Mouse (Mus musculus): ENCODE measurements around the gene Slc27a1. TPM values are rescaled to one million over a fixed set of nuclear protein-coding genes. Genes with fewer than 3 reads are reported as not detected.

Gene Slc27a1
- total RNA-seq (2023): 10 to 100 TPM; 10.2 to 10.8 TPM

DNA sequence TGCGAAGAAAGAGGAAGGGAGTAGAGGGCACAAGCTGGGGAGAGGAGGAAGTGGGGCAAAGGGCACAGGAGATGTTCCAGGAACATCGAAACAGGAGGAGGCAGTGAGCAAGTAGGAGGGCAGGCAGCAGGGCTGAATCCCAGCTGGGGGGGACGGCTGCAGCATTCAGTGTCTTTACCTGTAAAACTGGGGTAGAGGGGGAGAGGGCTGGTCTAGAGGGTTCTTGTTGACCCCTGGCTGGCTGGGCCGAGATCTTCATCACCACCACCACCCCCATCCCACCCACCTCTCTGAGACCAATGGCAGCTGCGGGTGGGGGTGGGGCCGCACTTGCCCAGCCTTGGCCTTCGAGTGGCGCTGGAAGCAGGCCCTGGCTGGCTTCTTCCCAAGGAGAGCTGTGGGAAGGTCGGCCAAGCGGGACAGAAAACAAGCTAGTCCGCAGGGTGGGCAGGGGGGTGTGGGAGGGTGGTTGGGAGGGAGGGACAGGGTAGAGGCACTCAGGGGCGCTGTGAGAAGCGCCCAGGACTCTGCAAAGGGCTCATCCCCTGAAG lies at the start of gene Slc27a1:
TSS of gene Slc27a1 (plus strand) at position 496 of the 551 bp plus-strand sequence.

GRCm38 (mm10) chr8:71525226-71526050 lies 43.2 kb upstream of the Slc27a1 start, which contains the start of gene Ccdc194:
Ccdc194 (minus strand) TSS chr8:71525711.

GRCm38 (mm10) chr8:71537028-71537867 lies 31.4 kb upstream of the Slc27a1 start, which contains the start of gene Bst2:
Bst2 (minus strand) TSS chr8:71537456.

DNA sequence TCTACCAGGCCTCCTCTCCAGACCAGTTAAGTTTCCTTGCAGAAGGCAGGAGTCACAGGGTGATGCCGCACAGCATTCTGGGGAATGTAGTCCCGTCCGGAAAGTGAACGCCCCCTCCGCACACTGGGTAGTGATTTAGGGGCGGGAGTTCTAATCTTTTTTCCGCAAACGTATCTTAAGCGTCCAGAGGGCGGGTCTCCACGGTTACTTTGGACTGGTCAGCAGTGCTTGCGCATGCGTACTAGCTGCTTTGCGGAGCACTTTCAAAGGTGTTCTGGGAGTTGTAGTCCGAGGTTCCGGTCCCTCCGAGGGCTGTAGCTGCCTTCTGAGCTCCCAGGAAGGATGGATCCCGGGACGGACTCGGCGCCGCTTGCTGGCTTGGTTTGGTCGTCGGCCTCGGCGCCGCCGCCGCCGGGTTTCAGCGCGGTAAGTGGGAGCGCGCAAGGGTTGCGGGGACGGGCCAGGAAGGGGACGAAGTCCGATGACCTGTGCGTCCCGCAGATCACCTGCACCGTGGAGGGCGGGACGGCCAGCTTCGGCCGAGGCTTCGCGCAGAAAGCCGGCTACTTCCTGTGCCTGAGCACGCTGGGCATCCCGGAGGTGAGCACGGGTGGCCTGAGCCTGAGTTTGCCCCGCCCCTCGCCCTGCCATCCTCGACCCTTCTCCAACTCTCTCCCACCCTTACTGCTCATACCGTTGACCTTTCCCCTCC lies 25.9 kb upstream of the Slc27a1 start, which contains the start of gene Mvb12a:
TSS of gene Mvb12a (plus strand) at position 291 of the 712 bp plus-strand sequence.

DNA sequence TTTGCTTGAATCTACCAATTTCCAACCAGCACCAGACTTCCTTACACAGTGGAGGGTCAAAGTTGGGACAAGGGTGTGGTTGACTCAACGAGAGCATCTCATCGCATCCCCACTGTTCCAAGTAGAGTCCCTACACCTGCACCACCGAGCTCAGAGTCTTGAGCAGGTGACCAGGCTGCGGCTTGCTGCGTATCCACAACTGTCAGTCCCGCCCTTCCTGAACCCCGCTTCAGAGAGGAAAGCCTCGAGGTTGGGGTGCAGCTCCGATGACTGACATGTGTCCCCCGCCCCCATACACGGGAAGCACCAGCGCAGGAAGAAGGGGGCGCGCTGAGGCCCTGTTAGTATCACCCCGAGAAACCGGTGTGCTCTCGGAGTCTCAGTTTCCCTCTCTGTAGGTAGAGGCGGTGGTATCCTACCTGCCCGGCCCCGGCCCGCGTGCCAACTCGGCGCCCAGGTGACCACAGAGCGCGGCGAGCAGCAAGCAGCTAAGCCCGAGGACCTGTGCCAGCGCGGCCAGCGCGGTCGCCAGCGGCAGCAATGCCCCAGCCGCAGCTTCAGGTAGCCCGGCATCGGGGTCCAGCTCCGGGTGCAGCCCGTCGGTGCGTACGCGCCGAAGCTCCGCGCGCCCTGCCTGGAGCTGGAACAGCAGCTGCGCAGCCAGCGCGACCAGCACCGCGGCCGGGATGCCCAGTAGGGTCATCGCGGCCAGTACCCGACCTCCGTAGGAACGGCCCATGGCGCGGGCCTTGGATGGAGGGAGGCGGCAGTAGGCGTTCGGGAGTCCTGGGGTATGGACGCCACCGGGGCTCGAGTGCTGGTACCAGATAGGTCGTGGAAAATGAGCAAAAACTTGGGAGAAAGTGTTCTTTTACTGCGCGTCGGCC lies 10.4 kb upstream of the Slc27a1 start, which contains the start of gene Tmem221:
TSS of gene Tmem221 (minus strand) at position 801 of the 887 bp plus-strand sequence.

DNA sequence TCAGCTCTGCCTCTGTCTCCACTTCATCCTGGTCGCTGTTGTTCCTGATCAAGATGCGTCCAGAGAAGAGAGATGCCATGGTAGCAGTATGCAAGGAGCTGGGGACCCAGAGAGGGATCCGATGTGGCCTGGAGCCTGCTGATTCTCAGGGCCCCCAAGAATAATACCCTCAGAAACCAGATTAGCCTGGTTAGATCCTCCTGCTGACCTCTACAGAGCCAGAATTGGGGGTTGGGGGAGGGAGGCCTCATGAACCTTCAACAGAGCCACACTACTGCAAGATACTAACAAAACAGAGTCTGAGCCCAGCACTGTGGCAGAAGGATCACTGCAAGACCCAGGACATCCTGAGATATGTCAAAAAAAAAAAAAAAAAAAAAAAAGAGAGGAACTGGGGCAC lies 2.2 kb upstream of the Slc27a1 start, which contains the start of gene Nxnl1:
TSS of gene Nxnl1 (minus strand) at position 101 of the 400 bp plus-strand sequence.

GRCm38 (mm10) chr8:71591471-71592373 lies 23.0 kb downstream of the Slc27a1 start, which contains the start of gene Pgls:
Pgls (plus strand) TSS chr8:71592176.

DNA sequence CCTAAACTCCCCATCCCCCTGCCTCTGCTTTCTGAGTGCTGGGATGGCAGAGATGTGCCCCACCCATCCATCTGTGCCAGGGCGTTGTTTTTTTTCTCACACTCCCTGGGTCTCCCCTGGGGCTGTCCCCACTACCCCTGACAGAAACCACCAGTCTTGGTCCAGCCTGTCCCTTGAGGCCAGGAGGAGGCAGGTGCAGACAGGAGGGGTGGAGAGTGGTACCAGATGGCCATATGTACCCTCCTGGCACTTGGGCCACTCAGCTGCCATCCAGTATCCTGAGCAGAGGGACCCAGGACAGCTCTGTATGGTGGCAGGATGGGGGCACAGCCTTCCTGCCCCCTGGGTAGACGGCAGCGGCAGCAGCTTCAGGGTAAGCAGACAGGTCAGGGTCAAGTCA lies 28.8 kb downstream of the Slc27a1 start, which contains the start of gene Fam129c:
TSS of gene Fam129c (plus strand) at position 198 of the 400 bp plus-strand sequence.

DNA sequence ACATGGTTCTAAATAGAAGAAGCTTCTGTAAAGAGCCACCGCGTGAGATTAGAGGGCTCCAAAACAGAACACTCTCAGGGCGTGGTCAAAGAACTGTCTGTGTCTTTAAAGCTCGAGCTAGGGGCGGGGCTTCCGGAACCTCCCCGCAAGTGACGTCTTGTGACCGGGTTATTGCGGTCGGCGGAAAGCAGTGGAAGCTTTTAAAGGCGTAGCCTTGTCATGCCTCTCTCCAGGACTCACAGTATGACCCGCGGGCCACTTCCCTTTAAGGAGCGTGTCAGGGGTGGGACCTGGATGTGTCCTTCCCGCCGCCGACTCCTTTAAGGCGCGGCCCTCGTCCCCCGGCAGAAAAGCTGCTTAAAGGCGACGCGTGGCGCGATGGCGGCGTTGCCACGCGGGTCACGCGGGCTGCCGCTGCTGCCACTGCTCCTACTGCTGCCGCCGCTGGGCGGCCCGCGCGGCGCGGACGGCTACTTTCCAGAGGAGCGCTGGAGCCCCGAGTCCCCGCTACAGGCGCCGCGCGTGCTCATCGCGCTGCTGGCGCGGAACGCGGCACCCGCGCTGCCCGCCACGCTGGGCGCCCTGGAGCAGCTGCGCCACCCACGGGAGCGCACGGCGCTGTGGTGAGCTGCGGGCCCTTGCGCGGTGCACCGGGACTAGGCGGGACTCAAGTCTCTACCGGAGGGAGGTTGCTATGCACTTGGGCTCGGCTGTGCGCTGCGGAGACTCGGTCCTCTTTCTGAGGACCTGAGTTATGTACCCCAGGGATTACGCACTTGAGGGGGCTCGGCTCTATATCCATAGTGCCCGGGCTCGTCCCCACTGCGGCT lies 42.4 kb downstream of the Slc27a1 start, which contains the start of gene Colgalt1:
TSS of gene Colgalt1 (plus strand) at position 177 of the 830 bp plus-strand sequence.

Other genes starting within 250 kb of the Slc27a1 start
- 100 to 1,000 TPM; 258 to 270 TPM for gene Use1, start 202.0 kb upstream of the Slc27a1 start, total RNA-seq (2023)
- 10 to 100 TPM; 22.3 to 26.9 TPM for gene Ocel1, start 197.6 kb upstream of the Slc27a1 start, total RNA-seq (2023)
- 10 to 100 TPM; 15.1 to 18.0 TPM for gene Nr2f6, start 186.9 kb upstream of the Slc27a1 start, total RNA-seq (2023)
- not detected for gene Ushbp1, start 173.1 kb upstream of the Slc27a1 start, total RNA-seq (2023)
- gene Babam1, start 172.0 kb upstream of the Slc27a1 start, total RNA-seq (2023): 100 to 1,000 TPM in 1 of 2 experiments, 10 to 100 TPM in 1; 84.4 to 121 TPM
- gene Ankle1, start 162.9 kb upstream of the Slc27a1 start, total RNA-seq (2023): 1 to 10 TPM in 1 of 2 experiments, not detected in 1; 1.5 TPM
- gene Abhd8, start 105.2 kb upstream of the Slc27a1 start, total RNA-seq (2023): 10 to 100 TPM; 11.8 to 15.0 TPM
- gene Mrpl34, start 103.9 kb upstream of the Slc27a1 start, total RNA-seq (2023): 10 to 100 TPM; 32.9 to 38.4 TPM
- gene Dda1, start 99.7 kb upstream of the Slc27a1 start, total RNA-seq (2023): 100 to 1,000 TPM; 113 to 125 TPM
- gene Ano8, start 82.9 kb upstream of the Slc27a1 start, total RNA-seq (2023): 10 to 100 TPM; 13.9 to 14.8 TPM
- gene Gtpbp3, start 80.8 kb upstream of the Slc27a1 start, total RNA-seq (2023): 10 to 100 TPM; 22.3 to 22.4 TPM
- gene Plvap, start 57.1 kb upstream of the Slc27a1 start, total RNA-seq (2023): under 1 TPM in 1 of 2 experiments, not detected in 1; 0.27 TPM
- not detected for gene Ccdc194, start 43.2 kb upstream of the Slc27a1 start, total RNA-seq (2023)
- gene Bst2, start 31.4 kb upstream of the Slc27a1 start, total RNA-seq (2023): 10 to 100 TPM; 24.4 to 37.1 TPM
- gene Mvb12a, start 26.0 kb upstream of the Slc27a1 start, total RNA-seq (2023): 10 to 100 TPM; 47.0 to 50.1 TPM
- not detected for gene Tmem221, start 10.0 kb upstream of the Slc27a1 start, total RNA-seq (2023)
- gene Nxnl1, start 2.3 kb upstream of the Slc27a1 start, total RNA-seq (2023): not detected
- gene Pgls, start 23.3 kb downstream of the Slc27a1 start, total RNA-seq (2023): 100 to 1,000 TPM; 106 to 110 TPM
- gene Fam129c, start 28.8 kb downstream of the Slc27a1 start, total RNA-seq (2023): 100 to 1,000 TPM; 128 to 172 TPM
- gene Colgalt1, start 42.1 kb downstream of the Slc27a1 start, total RNA-seq (2023): 100 to 1,000 TPM; 126 to 133 TPM
- 1 to 10 TPM in 1 of 2 experiments, under 1 TPM in 1; 0.12 to 1.9 TPM for gene Unc13a, start 102.9 kb downstream of the Slc27a1 start, total RNA-seq (2023)
- gene Jak3, start 107.4 kb downstream of the Slc27a1 start, total RNA-seq (2023): 10 to 100 TPM; 81.2 to 87.3 TPM
- gene Insl3, start 120.3 kb downstream of the Slc27a1 start, total RNA-seq (2023): 10 to 100 TPM; 31.2 to 43.9 TPM
- gene B3gnt3, start 132.9 kb downstream of the Slc27a1 start, total RNA-seq (2023): under 1 TPM; 0.70 to 0.83 TPM
- 100 to 1,000 TPM; 204 to 208 TPM for gene Fcho1, start 156.8 kb downstream of the Slc27a1 start, total RNA-seq (2023)